Mouse (Mus musculus): ENCODE measurements around the gene Olfr1170. TPM values are rescaled to one million over a fixed set of nuclear protein-coding genes. Genes with fewer than 3 reads are reported as not detected.

The Olfr1170 gene
- polyA plus RNA-seq (2014; fragmentation: Illumina TruSeq; extraction: RNeasy Lipid Tissue Mini Kit (QIAGEN cat#74804); ENCODE audit: low read depth, low replicate concordance): not detected

GRCm38 (mm10) chr2:88228234-88228633 lies at the start of gene Olfr1170:
Gene Olfr1170, minus strand, starts transcription at chr2:88228334.

GRCm38 (mm10) chr2:88181580-88181979 lies 46.6 kb downstream of the Olfr1170 start, which contains the start of gene Olfr1168:
Gene Olfr1168, plus strand, starts transcription at chr2:88181880.

Other genes with a start within 250 kb of the Olfr1170 start
- not detected for gene Olfr1158, start 238.2 kb downstream of the Olfr1170 start, polyA plus RNA-seq (2014; fragmentation: Illumina TruSeq; extraction: RNeasy Lipid Tissue Mini Kit (QIAGEN cat#74804); ENCODE audit: low read depth, low replicate concordance)
- gene Olfr1160, start 220.1 kb downstream of the Olfr1170 start, polyA plus RNA-seq (2014; fragmentation: Illumina TruSeq; extraction: RNeasy Lipid Tissue Mini Kit (QIAGEN cat#74804); ENCODE audit: low read depth, low replicate concordance): not detected
- not detected for gene Olfr1161, start 205.6 kb downstream of the Olfr1170 start, polyA plus RNA-seq (2014; fragmentation: Illumina TruSeq; extraction: RNeasy Lipid Tissue Mini Kit (QIAGEN cat#74804); ENCODE audit: low read depth, low replicate concordance)
- gene Olfr73, start 190.6 kb downstream of the Olfr1170 start, polyA plus RNA-seq (2014; fragmentation: Illumina TruSeq; extraction: RNeasy Lipid Tissue Mini Kit (QIAGEN cat#74804); ENCODE audit: low read depth, low replicate concordance): not detected
- not detected for gene Olfr1162, start 177.2 kb downstream of the Olfr1170 start, polyA plus RNA-seq (2014; fragmentation: Illumina TruSeq; extraction: RNeasy Lipid Tissue Mini Kit (QIAGEN cat#74804); ENCODE audit: low read depth, low replicate concordance)
- not detected for gene Olfr1163, start 156.5 kb downstream of the Olfr1170 start, polyA plus RNA-seq (2014; fragmentation: Illumina TruSeq; extraction: RNeasy Lipid Tissue Mini Kit (QIAGEN cat#74804); ENCODE audit: low read depth, low replicate concordance)
- gene Olfr1164, start 134.4 kb downstream of the Olfr1170 start, polyA plus RNA-seq (2014; fragmentation: Illumina TruSeq; extraction: RNeasy Lipid Tissue Mini Kit (QIAGEN cat#74804); ENCODE audit: low read depth, low replicate concordance): not detected
- not detected for gene Olfr1166, start 100.1 kb downstream of the Olfr1170 start, polyA plus RNA-seq (2014; fragmentation: Illumina TruSeq; extraction: RNeasy Lipid Tissue Mini Kit (QIAGEN cat#74804); ENCODE audit: low read depth, low replicate concordance)
- not detected for gene Olfr1167, start 73.1 kb downstream of the Olfr1170 start, polyA plus RNA-seq (2014; fragmentation: Illumina TruSeq; extraction: RNeasy Lipid Tissue Mini Kit (QIAGEN cat#74804); ENCODE audit: low read depth, low replicate concordance)
- not detected for gene Olfr1168, start 46.5 kb downstream of the Olfr1170 start, polyA plus RNA-seq (2014; fragmentation: Illumina TruSeq; extraction: RNeasy Lipid Tissue Mini Kit (QIAGEN cat#74804); ENCODE audit: low read depth, low replicate concordance)
- gene Olfr1173, start 51.5 kb upstream of the Olfr1170 start, polyA plus RNA-seq (2014; fragmentation: Illumina TruSeq; extraction: RNeasy Lipid Tissue Mini Kit (QIAGEN cat#74804); ENCODE audit: low read depth, low replicate concordance): not detected
- not detected for gene Olfr1174-ps, start 86.8 kb upstream of the Olfr1170 start, polyA plus RNA-seq (2014; fragmentation: Illumina TruSeq; extraction: RNeasy Lipid Tissue Mini Kit (QIAGEN cat#74804); ENCODE audit: low read depth, low replicate concordance)
- gene Olfr1175-ps, start 98.9 kb upstream of the Olfr1170 start, polyA plus RNA-seq (2014; fragmentation: Illumina TruSeq; extraction: RNeasy Lipid Tissue Mini Kit (QIAGEN cat#74804); ENCODE audit: low read depth, low replicate concordance): not detected
- not detected for gene Olfr1176, start 108.4 kb upstream of the Olfr1170 start, polyA plus RNA-seq (2014; fragmentation: Illumina TruSeq; extraction: RNeasy Lipid Tissue Mini Kit (QIAGEN cat#74804); ENCODE audit: low read depth, low replicate concordance)
- gene Olfr1177-ps, start 118.2 kb upstream of the Olfr1170 start, polyA plus RNA-seq (2014; fragmentation: Illumina TruSeq; extraction: RNeasy Lipid Tissue Mini Kit (QIAGEN cat#74804); ENCODE audit: low read depth, low replicate concordance): not detected
- gene Olfr1178, start 158.7 kb upstream of the Olfr1170 start, polyA plus RNA-seq (2014; fragmentation: Illumina TruSeq; extraction: RNeasy Lipid Tissue Mini Kit (QIAGEN cat#74804); ENCODE audit: low read depth, low replicate concordance): not detected
- not detected for gene Olfr1179, start 178.1 kb upstream of the Olfr1170 start, polyA plus RNA-seq (2014; fragmentation: Illumina TruSeq; extraction: RNeasy Lipid Tissue Mini Kit (QIAGEN cat#74804); ENCODE audit: low read depth, low replicate concordance)
- not detected for gene Olfr1180, start 190.8 kb upstream of the Olfr1170 start, polyA plus RNA-seq (2014; fragmentation: Illumina TruSeq; extraction: RNeasy Lipid Tissue Mini Kit (QIAGEN cat#74804); ENCODE audit: low read depth, low replicate concordance)
- not detected for gene Olfr1181, start 197.8 kb upstream of the Olfr1170 start, polyA plus RNA-seq (2014; fragmentation: Illumina TruSeq; extraction: RNeasy Lipid Tissue Mini Kit (QIAGEN cat#74804); ENCODE audit: low read depth, low replicate concordance)
- not detected for gene Gm13757, start 220.8 kb upstream of the Olfr1170 start, polyA plus RNA-seq (2014; fragmentation: Illumina TruSeq; extraction: RNeasy Lipid Tissue Mini Kit (QIAGEN cat#74804); ENCODE audit: low read depth, low replicate concordance)
- gene Olfr1183, start 226.5 kb upstream of the Olfr1170 start, polyA plus RNA-seq (2014; fragmentation: Illumina TruSeq; extraction: RNeasy Lipid Tissue Mini Kit (QIAGEN cat#74804); ENCODE audit: low read depth, low replicate concordance): not detected

Measured in adipose tissue, adult 10 weeks (tissue).